Mouse (Mus musculus): ENCODE results near the gene Klc4.

Klc4 gene

DNA sequence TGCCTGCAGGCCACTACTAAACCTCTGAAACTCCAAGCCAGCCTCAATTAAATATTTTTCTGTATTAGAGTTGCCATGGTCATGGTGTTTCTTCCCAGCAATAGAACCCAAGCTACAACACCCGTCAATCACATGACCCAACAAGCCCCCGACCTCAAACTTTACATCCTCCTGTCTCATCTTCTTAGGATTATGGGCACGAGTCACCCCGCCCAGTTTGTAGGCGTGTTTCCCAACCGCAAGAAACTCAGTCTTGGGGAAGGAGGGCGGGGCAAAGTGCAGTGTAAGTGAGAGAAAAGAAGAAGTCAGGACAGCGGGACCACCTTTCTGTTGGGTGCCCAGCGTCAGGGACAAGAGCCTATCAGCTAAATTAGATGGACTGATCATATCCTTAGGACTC, 57.6 kb downstream of the Klc4 start:
- no peak for DNase-seq

DNA sequence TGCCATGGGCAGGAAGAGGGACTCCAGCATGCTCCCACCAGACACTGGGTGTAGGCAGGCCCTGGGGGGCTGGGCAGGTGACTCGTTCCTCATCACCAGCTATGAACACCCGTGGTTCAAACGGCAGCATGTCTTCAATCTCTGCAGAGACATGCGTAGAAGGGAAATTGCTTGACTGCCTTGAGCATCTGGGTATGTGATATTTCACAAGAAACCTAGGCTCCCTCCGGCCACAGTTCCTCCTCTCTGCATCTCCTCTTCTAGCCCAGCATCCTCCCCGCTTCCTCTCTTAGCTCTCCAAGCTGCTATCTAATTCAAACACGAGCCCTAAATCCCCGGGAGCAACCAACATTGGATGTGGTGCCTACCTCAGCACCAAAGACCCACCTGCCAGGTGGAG, 59.5 kb downstream of the Klc4 start:
- DNase-seq, result no peak
